Comparison of ENCODE assay signal across 8 mouse cellular contexts in the genomic region with DNA sequence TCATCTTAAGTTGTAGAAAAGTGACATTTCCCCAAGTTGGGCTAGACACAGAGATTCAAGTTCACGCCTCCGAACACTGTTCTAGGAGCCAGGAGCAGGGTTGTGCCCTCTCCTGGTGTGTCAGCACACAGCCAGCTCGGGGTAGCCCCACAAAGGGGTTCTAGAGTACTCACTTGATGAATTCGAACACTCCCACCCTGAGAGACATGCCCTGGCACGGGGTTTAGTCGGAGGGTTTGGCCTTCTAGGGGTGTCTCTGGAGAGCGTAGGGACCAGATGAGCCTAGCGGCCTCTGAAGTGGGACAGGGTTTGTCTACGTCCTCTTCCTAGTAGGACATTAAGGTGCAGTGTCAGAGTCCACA. TPM values are rescaled to one million over a fixed set of nuclear protein-coding genes. Genes with fewer than 3 reads are reported as not detected.
DNase-seq lines count a peak whose midpoint lies in the region; ATAC-seq and TF ChIP-seq lines count a peak whose summit lies in the region.
"Had no signal": no experiment of that assay in that cellular context is flagged by ENCODE, and none has a peak within 500 bp of the region (broad histone marks: within the 10 kb centered on the region; RNA-seq: fewer than 3 reads in every experiment).

No protein-coding gene starts in this region.

- no peak for DNase-seq in lung, postnatal 0 days (ENCODE audit: low spot score)
- DNase-seq in lung, adult 2 months = no peak
- no peak for DNase-seq in T-cell, adult 2 months (ENCODE audit: low spot score)
- no peak for DNase-seq in layer of hippocampus, postnatal 25 days (ENCODE audit: extremely low spot score in 1 of 2, low spot score in 1 of 2)

- TF ChIP-seq CTCF in lung, postnatal 0 days (IDR thresholded peaks at IDR 0.05) = no peak
- no peak for TF ChIP-seq CTCF in lung, adult 2 months (IDR thresholded peaks at IDR 0.05; ENCODE audit: insufficient read depth, low read length)

- no peak overlapping the region for H3K9ac ChIP-seq in lung, postnatal 0 days (replicated peaks; ENCODE audit: low read depth)
- no peak overlapping the region for H3K9ac ChIP-seq in forebrain, embryonic 13.5 days
- H3K9ac ChIP-seq in limb, embryonic 12.5 days (replicated peaks) = no peak overlapping the region
- no peak overlapping the region for H3K9ac ChIP-seq in stomach, embryonic 16.5 days (ENCODE audit: low read length)

- peak; percentile 32 for ATAC-seq in lung, postnatal 0 days
- ATAC-seq in forebrain, embryonic 13.5 days = no peak; the same call in 1 of the 2 replicates
- ATAC-seq in limb, embryonic 12.5 days (ENCODE audit: insufficient number of reproducible peaks, insufficient read depth, low FRiP score, low TSS enrichment, low read depth) = peak; percentile 49; the same call in 1 of the 2 replicates
- peak; percentile 45; the same call in 1 of the 2 replicates for ATAC-seq in stomach, embryonic 16.5 days (ENCODE audit: insufficient read depth, low FRiP score)

- 78% methylated on average over 9 of the region's 9 CpGs for WGBS in lung, postnatal 0 days
- WGBS in lung, adult 2 months = 78% methylated on average over 9 of the region's 9 CpGs
- WGBS in forebrain, embryonic 13.5 days = 80% methylated on average over 9 of the region's 9 CpGs
- WGBS in limb, embryonic 12.5 days = 83% methylated on average over 9 of the region's 9 CpGs
- 80% methylated on average over 9 of the region's 9 CpGs for WGBS in stomach, embryonic 16.5 days

- H3K27ac ChIP-seq in lung, postnatal 0 days (ENCODE audit: low read length) = no peak overlapping the region
- peak overlapping the region; percentile 55; the same call in 1 of the 2 replicates for H3K27ac ChIP-seq in forebrain, embryonic 13.5 days
- H3K27ac ChIP-seq in limb, embryonic 12.5 days = no peak overlapping the region
- no peak overlapping the region for H3K27ac ChIP-seq in stomach, embryonic 16.5 days (ENCODE audit: low read length)

- no peak for TF ChIP-seq POLR2A in lung, adult 2 months (IDR thresholded peaks at IDR 0.05; ENCODE audit: borderline replicate concordance, extremely low read depth, low read depth, low read length)

- no peak overlapping the region for H3K4me2 ChIP-seq in lung, postnatal 0 days (replicated peaks; ENCODE audit: low read depth, low read length)
- H3K4me2 ChIP-seq in forebrain, embryonic 13.5 days = no peak overlapping the region
- H3K4me2 ChIP-seq in limb, embryonic 12.5 days = no peak overlapping the region
- no peak overlapping the region for H3K4me2 ChIP-seq in stomach, embryonic 16.5 days (ENCODE audit: low read depth, low read length)

- no peaks in the 10 kb centered on the region for H3K9me3 ChIP-seq in lung, postnatal 0 days (ENCODE audit: low read length)
- no peaks in the 10 kb centered on the region for H3K9me3 ChIP-seq in forebrain, embryonic 13.5 days (replicated peaks)
- H3K9me3 ChIP-seq in limb, embryonic 12.5 days = no peaks in the 10 kb centered on the region
- no peaks in the 10 kb centered on the region for H3K9me3 ChIP-seq in stomach, embryonic 16.5 days (replicated peaks; ENCODE audit: control insufficient read depth, low read length)

- no peak for TF ChIP-seq EP300 in lung, postnatal 0 days (IDR thresholded peaks at IDR 0.05)

- H3K27me3 ChIP-seq in lung, postnatal 0 days (replicated peaks; ENCODE audit: insufficient read depth, low read length) = no peaks in the 10 kb centered on the region
- H3K27me3 ChIP-seq in forebrain, embryonic 13.5 days = no peaks in the 10 kb centered on the region
- H3K27me3 ChIP-seq in limb, embryonic 12.5 days = no peaks in the 10 kb centered on the region
- no peaks in the 10 kb centered on the region for H3K27me3 ChIP-seq in stomach, embryonic 16.5 days (ENCODE audit: control insufficient read depth, insufficient read depth, low read length)

- H3K36me3 ChIP-seq in lung, postnatal 0 days (ENCODE audit: insufficient read depth, low read length) = peaks cover 6% of the 10 kb centered on the region; the same call in 1 of the 2 replicates
- peaks cover 33% of the 10 kb centered on the region for H3K36me3 ChIP-seq in forebrain, embryonic 13.5 days (ENCODE audit: poor library complexity, severe bottlenecking)
- H3K36me3 ChIP-seq in limb, embryonic 12.5 days = peaks cover 43% of the 10 kb centered on the region
- H3K36me3 ChIP-seq in stomach, embryonic 16.5 days (ENCODE audit: control insufficient read depth, insufficient read depth, low read length) = no peaks in the 10 kb centered on the region

- no peak overlapping the region for H3K4me3 ChIP-seq in lung, postnatal 0 days (ENCODE audit: low read depth, low read length)
- H3K4me3 ChIP-seq in lung, adult 2 months (replicated peaks; ENCODE audit: extremely low read depth, low read depth, low read length) = no peak overlapping the region
- no peak overlapping the region for H3K4me3 ChIP-seq in forebrain, embryonic 13.5 days
- no peak overlapping the region for H3K4me3 ChIP-seq in limb, embryonic 12.5 days (replicated peaks)
- H3K4me3 ChIP-seq in stomach, embryonic 16.5 days (replicated peaks; ENCODE audit: low read length) = no peak overlapping the region

- H3K4me1 ChIP-seq in lung, postnatal 0 days (ENCODE audit: insufficient read depth, low read depth, low read length) = no peaks in the 10 kb centered on the region
- no peaks in the 10 kb centered on the region; the same call in 1 of the 2 replicates for H3K4me1 ChIP-seq in lung, adult 2 months (ENCODE audit: control insufficient read depth, insufficient read depth, low read length)
- no peaks in the 10 kb centered on the region for H3K4me1 ChIP-seq in forebrain, embryonic 13.5 days
- H3K4me1 ChIP-seq in limb, embryonic 12.5 days (replicated peaks) = no peaks in the 10 kb centered on the region
- H3K4me1 ChIP-seq in stomach, embryonic 16.5 days (ENCODE audit: control insufficient read depth, insufficient read depth, low read length) = no peaks in the 10 kb centered on the region

RNA-seq across cellular contexts. Expression of a gene that starts 10.3 kb away (rescaled TPM):
- 84.3 and 89.0 TPM in 2 replicates for polyA plus RNA-seq in lung, postnatal 0 days (2015; fragmentation: Nextera tagmentation; extraction: Ambion mirVana)
- polyA plus RNA-seq in lung, adult 2 months (2012; rRNA removed) = 4.8 and 11.4 TPM in 2 replicates
- 112 and 114 TPM in 2 replicates for polyA plus RNA-seq in forebrain, embryonic 13.5 days (2015; fragmentation: Nextera tagmentation; extraction: Ambion mirVana)
- polyA plus RNA-seq in limb, embryonic 12.5 days (2016; fragmentation: Nextera tagmentation; extraction: Ambion mirVana) = 127 and 153 TPM in 2 replicates
- polyA plus RNA-seq in stomach, embryonic 16.5 days (2015; fragmentation: Nextera tagmentation; extraction: Ambion mirVana) = 111 and 130 TPM in 2 replicates
- total RNA-seq in layer of hippocampus, postnatal 25 days (2021) = 10 to 100 TPM; 73.7 to 86.9 TPM

RNA-seq across cellular contexts. Expression of a gene that starts 11.2 kb away (rescaled TPM):
- not detected in 2 replicates for polyA plus RNA-seq in lung, postnatal 0 days (2015; fragmentation: Nextera tagmentation; extraction: Ambion mirVana)
- 0.19 and 0.38 TPM in 2 replicates for polyA plus RNA-seq in lung, adult 2 months (2012; rRNA removed)
- polyA plus RNA-seq in forebrain, embryonic 13.5 days (2015; fragmentation: Nextera tagmentation; extraction: Ambion mirVana) = 0.11 TPM in 1 of 2 replicates, not detected in the other
- not detected in 2 replicates for polyA plus RNA-seq in limb, embryonic 12.5 days (2016; fragmentation: Nextera tagmentation; extraction: Ambion mirVana)
- polyA plus RNA-seq in stomach, embryonic 16.5 days (2015; fragmentation: Nextera tagmentation; extraction: Ambion mirVana) = not detected in 2 replicates
- 1 to 10 TPM in 1 of 2 experiments, under 1 TPM in 1; 0.98 to 2.3 TPM for total RNA-seq in layer of hippocampus, postnatal 25 days (2021)
- polyA plus RNA-seq: thymus, postnatal 0 days had no signal
